Mouse (Mus musculus): Measurements from ENCODE around the gene Slc39a8.

The Slc39a8 gene

GRCm38 (mm10) chr3:135825016-135825753 lies at the start of gene Slc39a8:
TSS of gene Slc39a8 (plus strand) at chr3:135825279.
- peak; percentile 18 to 32 for DNase-seq

- DNase-seq = no peak
These were observed 40.0 kb upstream of the Slc39a8 start for GRCm38 (mm10) chr3:135785065-135785464.

- no peak for DNase-seq
These were observed 29.0 kb upstream of the Slc39a8 start for GRCm38 (mm10) chr3:135796117-135796516.

GRCm38 (mm10) chr3:135798241-135798640 lies 26.8 kb upstream of the Slc39a8 start:
- DNase-seq = peak in 1 of 2 experiments; percentile 2

GRCm38 (mm10) chr3:135798665-135799064 lies 26.4 kb upstream of the Slc39a8 start:
- DNase-seq = no peak

- DNase-seq = no peak
These were observed 10.4 kb upstream of the Slc39a8 start for GRCm38 (mm10) chr3:135814665-135815064.

- no peak for DNase-seq
These were observed 8.9 kb upstream of the Slc39a8 start for GRCm38 (mm10) chr3:135815973-135816727.

GRCm38 (mm10) chr3:135817124-135817523 lies 8.0 kb upstream of the Slc39a8 start:
- no peak for DNase-seq

GRCm38 (mm10) chr3:135824436-135824835 lies 643 bp upstream of the Slc39a8 start:
- DNase-seq = no peak

- DNase-seq = peak; percentile 35 to 36
These were observed 940 bp downstream of the Slc39a8 start for GRCm38 (mm10) chr3:135825754-135826683.

GRCm38 (mm10) chr3:135826684-135827249 lies 1.7 kb downstream of the Slc39a8 start:
- DNase-seq = no peak

GRCm38 (mm10) chr3:135828000-135828399 lies 2.9 kb downstream of the Slc39a8 start:
- DNase-seq = no peak

- no peak for DNase-seq
These were observed 7.4 kb downstream of the Slc39a8 start for GRCm38 (mm10) chr3:135832496-135832895.

GRCm38 (mm10) chr3:135832907-135833306 lies 7.8 kb downstream of the Slc39a8 start:
- DNase-seq = no peak

- DNase-seq = no peak
These were observed 9.9 kb downstream of the Slc39a8 start for GRCm38 (mm10) chr3:135834988-135835387.

- no peak for DNase-seq
These were observed 14.5 kb downstream of the Slc39a8 start for GRCm38 (mm10) chr3:135839535-135839934.

- no peak for DNase-seq
These were observed 15.1 kb downstream of the Slc39a8 start for GRCm38 (mm10) chr3:135840185-135840584.

- no peak for DNase-seq
These were observed 16.8 kb downstream of the Slc39a8 start for GRCm38 (mm10) chr3:135841716-135842511.

GRCm38 (mm10) chr3:135843181-135843580 lies 18.1 kb downstream of the Slc39a8 start:
- DNase-seq = no peak

- DNase-seq = no peak
These were observed 18.6 kb downstream of the Slc39a8 start for GRCm38 (mm10) chr3:135843707-135844106.

GRCm38 (mm10) chr3:135844835-135845234 lies 19.8 kb downstream of the Slc39a8 start:
- no peak for DNase-seq

- DNase-seq = no peak
These were observed 20.8 kb downstream of the Slc39a8 start for GRCm38 (mm10) chr3:135845860-135846259.
